Mouse (Mus musculus) embryo, embryonic 11.5 days (tissue): ENCODE results near the gene Il9r.
"Not testable (repeated sequence)": the region's sequence is repeated elsewhere in the genome, so short reads cannot be mapped to it uniquely, and the experiment has no call there.

ENCODE experiments used
- DNase-seq: peaks from one replicate; pipeline ENCODE4 v3.0.0-alpha.2; 2012; ENCODE audit warnings: low read depth, low spot score

Il9r gene

GRCm38 (mm10) chr11:32227041-32227440 lies 27.0 kb upstream of the Il9r start:
- no peak for DNase-seq

- peak; percentile 84 for DNase-seq
Observed at GRCm38 (mm10) chr11:32226124-32226871, 26.2 kb upstream of the Il9r start, which contains the start of gene Mpg. Gene Mpg, plus strand, starts transcription at chr11:32226505.

- DNase-seq: no peak
Observed at GRCm38 (mm10) chr11:32225222-32226104, 25.4 kb upstream of the Il9r start.

GRCm38 (mm10) chr11:32224468-32225139 lies 24.5 kb upstream of the Il9r start:
- no peak for DNase-seq

- DNase-seq: no peak
Observed at GRCm38 (mm10) chr11:32223297-32223967, 23.4 kb upstream of the Il9r start.

GRCm38 (mm10) chr11:32222570-32223194 lies 22.6 kb upstream of the Il9r start:
- no peak for DNase-seq

GRCm38 (mm10) chr11:32221951-32222409 lies 21.9 kb upstream of the Il9r start, which contains the start of gene Rhbdf1:
Gene Rhbdf1, minus strand, starts transcription at chr11:32222300.
- DNase-seq: no peak

- DNase-seq: peak; percentile 55
Observed at GRCm38 (mm10) chr11:32221225-32221950, 21.3 kb upstream of the Il9r start.

- no peak for DNase-seq
Observed at GRCm38 (mm10) chr11:32220607-32221224, 20.6 kb upstream of the Il9r start.

GRCm38 (mm10) chr11:32219287-32219686 lies 19.2 kb upstream of the Il9r start:
- DNase-seq: no peak

GRCm38 (mm10) chr11:32218501-32219050 lies 18.5 kb upstream of the Il9r start:
- no peak for DNase-seq

GRCm38 (mm10) chr11:32216851-32217250 lies 16.8 kb upstream of the Il9r start:
- DNase-seq: no peak

GRCm38 (mm10) chr11:32215372-32216162 lies 15.5 kb upstream of the Il9r start:
- no peak for DNase-seq

- no peak for DNase-seq
Observed at GRCm38 (mm10) chr11:32210623-32211022, 10.5 kb upstream of the Il9r start.

GRCm38 (mm10) chr11:32205058-32205873 lies 5.2 kb upstream of the Il9r start, which contains the start of gene Snrnp25:
Gene Snrnp25, plus strand, starts transcription at chr11:32205415.
- peak; percentile 93 for DNase-seq

GRCm38 (mm10) chr11:32201922-32202685 lies 2.0 kb upstream of the Il9r start:
- DNase-seq: no peak

- not testable (repeated sequence) for DNase-seq
Observed at GRCm38 (mm10) chr11:32200992-32201391, 913 bp upstream of the Il9r start.
